Mouse (Mus musculus) E14TG2a.4 (cell line): ENCODE measurements at regions not wholly inside any gene's neighbourhood (a gene's known extent, or its start where the extent isn't known, plus 50 kb on each side); places are given as distances from the start of the nearest gene placed in this dataset.
A peak's percentile ranks its signal among the peaks of the same experiment; 100 is the strongest.

ENCODE experiments used
- H3K27me3 ChIP-seq: 2 replicates; pipeline ENCODE4 v1.6.1; 2014; ENCODE audit warnings: low read length, control low read depth; ENCODE audit not compliant: insufficient read depth
- H3K36me3 ChIP-seq: 2 replicates; pipeline ENCODE4 v1.6.1; 2014; ENCODE audit warnings: low read length, control low read depth; ENCODE audit not compliant: insufficient read depth
- H3K4me1 ChIP-seq: replicated peaks from 2 replicates; pipeline ENCODE4 v1.6.1; 2014; ENCODE audit warnings: low read depth, low read length, control low read depth
- H3K4me3 ChIP-seq: replicated peaks from 2 replicates; pipeline ENCODE4 v1.5.1; 2014; ENCODE audit warnings: mild to moderate bottlenecking, low read length
- H3K9me3 ChIP-seq: 2 replicates; pipeline ENCODE4 v1.6.1; 2014; ENCODE audit warnings: low read length, control low read depth
- CTCF ChIP-seq: conservative IDR thresholded peaks from 2 replicates; pipeline ENCODE4 v1.5.1; 2014; ENCODE audit warnings: low read length
- NANOG ChIP-seq: IDR thresholded peaks from 2 replicates; pipeline ENCODE4 v1.6.1; 2014; ENCODE audit warnings: borderline replicate concordance, low read length, mixed read lengths
- POU5F1 ChIP-seq: IDR thresholded peaks from 2 replicates; pipeline ENCODE4 v1.6.1; 2014; ENCODE audit warnings: low read length, borderline replicate concordance

DNA sequence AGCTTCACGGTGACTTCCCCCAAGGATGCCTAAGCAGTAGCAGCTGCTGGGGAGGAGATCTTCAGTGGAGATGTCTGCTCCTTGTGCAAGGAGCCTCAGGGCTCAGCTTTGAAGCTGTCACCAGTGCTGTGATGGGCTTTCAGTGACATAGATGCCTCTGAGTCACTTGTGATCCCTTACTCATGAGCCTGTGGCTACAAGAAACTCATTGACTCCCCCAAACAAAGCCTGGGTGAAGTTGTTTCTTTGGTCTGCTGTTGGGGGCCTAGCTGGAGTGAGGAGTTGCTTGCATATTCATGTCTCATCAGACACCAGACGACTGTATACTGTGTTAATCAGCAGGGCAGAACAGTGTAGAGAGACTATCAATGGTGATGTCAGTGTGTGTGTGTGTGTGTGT lies 203.4 kb upstream of the Mphosph6 start:
- Histone ChIP-seq H3K4me1 (no peaks in the 10 kb centered on the region), H3K27me3 (peaks cover 27% of the 10 kb centered on the region), H3K36me3 (no peaks in the 10 kb centered on the region), H3K4me3 (no peak overlapping the region), H3K9me3 (peaks cover 5% of the 10 kb centered on the region; the same call in 1 of the 2 replicates)
- TF ChIP-seq POU5F1 = no peak
- no peak for TF ChIP-seq NANOG
- no peak for TF ChIP-seq CTCF

DNA sequence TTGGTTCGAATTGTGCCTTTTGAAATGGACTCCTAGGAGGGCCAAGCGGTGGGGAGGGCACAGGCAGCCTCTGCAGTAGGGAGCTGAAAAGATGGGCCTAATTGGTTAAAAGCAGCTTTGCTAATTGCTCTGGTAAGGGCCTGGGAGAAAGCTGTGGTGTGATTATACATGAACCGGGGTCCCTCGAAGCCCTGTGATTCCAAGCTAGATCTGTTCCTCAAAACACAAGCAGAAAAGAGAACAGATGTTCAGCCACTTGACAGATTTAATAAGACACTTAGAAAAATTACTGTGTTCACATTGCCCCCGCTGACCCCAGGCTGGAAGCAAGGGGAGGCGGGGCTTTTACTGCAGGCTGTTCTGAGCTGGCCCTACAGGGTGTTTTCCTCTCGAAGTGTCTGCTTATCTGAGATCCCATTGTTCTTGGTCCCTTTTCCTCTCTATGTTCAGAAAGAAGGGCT lies 202.7 kb upstream of the Mphosph6 start:
- H3K27me3 ChIP-seq = peaks cover 21% of the 10 kb centered on the region
- no peaks in the 10 kb centered on the region for H3K9me3 ChIP-seq
- no peaks in the 10 kb centered on the region for H3K36me3 ChIP-seq
- TF ChIP-seq POU5F1 (no peak), NANOG (no peak), CTCF (no peak)
- H3K4me1 ChIP-seq = no peaks in the 10 kb centered on the region
- no peak overlapping the region for H3K4me3 ChIP-seq

DNA sequence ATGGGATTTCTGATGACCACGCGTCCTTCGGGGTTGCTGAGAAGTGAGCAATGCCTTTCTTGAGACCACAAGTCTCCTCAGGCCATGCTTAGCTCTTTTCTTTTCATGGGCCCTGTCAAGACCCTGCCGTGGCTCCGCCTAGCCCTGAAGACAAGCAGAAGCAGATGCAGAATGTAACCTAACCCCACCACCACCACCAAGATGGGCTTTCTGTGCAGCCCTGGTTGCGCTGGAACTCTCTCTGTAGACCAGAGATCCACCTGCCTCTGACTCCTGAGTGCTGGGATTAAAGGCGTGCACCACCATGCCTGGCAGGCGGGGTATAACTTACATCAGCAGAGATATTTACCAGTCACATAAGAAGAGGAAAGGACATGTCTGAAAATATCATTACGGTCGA lies 199.4 kb upstream of the Mphosph6 start:
- Histone ChIP-seq H3K36me3 (no peaks in the 10 kb centered on the region), H3K27me3 (peaks cover 16% of the 10 kb centered on the region), H3K4me1 (no peaks in the 10 kb centered on the region), H3K4me3 (no peak overlapping the region), H3K9me3 (peaks cover 10% of the 10 kb centered on the region)
- TF ChIP-seq CTCF = no peak

DNA sequence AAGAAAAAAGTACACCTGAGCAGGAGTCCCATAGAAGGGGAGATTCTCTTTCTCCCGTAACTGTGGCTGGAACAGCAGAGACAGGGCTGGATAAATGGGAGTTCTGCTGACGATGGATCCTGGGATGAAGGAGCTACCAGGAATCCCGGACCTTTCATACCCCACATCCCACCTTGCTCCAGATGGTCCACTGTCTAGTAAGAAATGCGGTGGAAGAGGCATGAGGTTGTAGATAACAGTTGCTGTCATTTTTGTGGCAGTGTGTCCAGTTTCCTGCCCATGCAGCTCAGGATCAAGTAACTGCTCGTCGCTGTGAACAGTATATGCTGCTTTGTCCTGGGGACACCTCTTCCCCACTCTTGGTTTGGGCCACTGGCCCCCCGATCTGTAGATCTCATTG lies 190.1 kb upstream of the Mphosph6 start:
- peaks cover 20% of the 10 kb centered on the region for H3K9me3 ChIP-seq
- H3K27me3 ChIP-seq = 0 out of 2 replicates have a peak, but pooled peaks cover 2% of the 10 kb centered on the region
- no peak for TF ChIP-seq CTCF
- no peak for TF ChIP-seq NANOG
- no peak for TF ChIP-seq POU5F1
- no peaks in the 10 kb centered on the region for H3K4me1 ChIP-seq
- H3K36me3 ChIP-seq = no peaks in the 10 kb centered on the region
- no peak overlapping the region for H3K4me3 ChIP-seq

DNA sequence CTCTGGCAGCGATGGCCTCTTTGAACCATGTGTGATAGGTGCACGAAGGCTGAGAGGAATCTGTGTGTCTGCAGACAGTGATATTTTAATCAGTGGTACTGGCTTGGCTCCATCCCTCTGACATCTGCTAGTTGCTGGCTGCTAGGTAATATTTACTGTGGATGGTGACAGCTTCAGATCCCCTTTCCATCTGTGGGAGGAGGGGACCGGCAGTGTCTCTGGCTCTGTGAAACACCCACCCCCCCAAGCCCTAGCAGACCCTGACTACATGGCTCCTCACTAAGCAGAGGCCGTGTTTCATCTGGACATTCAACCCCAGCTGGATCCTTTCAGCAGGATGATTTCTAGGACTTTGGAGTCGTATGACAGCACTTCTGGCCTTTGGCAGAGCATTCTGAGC lies 187.0 kb upstream of the Mphosph6 start:
- no peak for TF ChIP-seq NANOG
- no peak for TF ChIP-seq POU5F1
- TF ChIP-seq CTCF = no peak
- Histone ChIP-seq H3K4me3 (no peak overlapping the region), H3K4me1 (no peaks in the 10 kb centered on the region), H3K9me3 (peaks cover 15% of the 10 kb centered on the region), H3K27me3 (0 out of 2 replicates have a peak, but pooled peaks cover 2% of the 10 kb centered on the region), H3K36me3 (no peaks in the 10 kb centered on the region)

DNA sequence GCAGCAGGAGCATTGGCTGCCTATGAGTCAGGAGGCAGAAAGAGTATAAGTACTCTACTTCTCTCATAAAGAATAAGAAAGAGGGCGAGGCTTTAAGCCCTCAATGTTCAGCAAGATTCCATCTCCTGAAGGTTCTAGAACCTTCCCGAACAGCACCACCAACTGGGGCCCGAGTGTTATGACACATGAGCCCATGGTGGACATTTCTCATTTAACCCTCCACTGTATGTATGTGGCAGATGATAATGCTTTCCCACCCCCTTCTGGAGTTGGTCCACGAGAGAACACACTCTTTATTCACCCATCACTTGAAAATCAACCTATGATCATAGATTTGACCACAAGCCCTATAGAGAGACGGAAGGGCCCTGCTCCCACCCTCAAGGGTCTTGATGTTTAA lies 166.6 kb upstream of the Mphosph6 start:
- H3K9me3 ChIP-seq = peaks cover 14% of the 10 kb centered on the region
- 0 out of 2 replicates have a peak, but pooled peaks have one; percentile 9 for TF ChIP-seq CTCF
- no peak for TF ChIP-seq POU5F1
- no peaks in the 10 kb centered on the region for H3K4me1 ChIP-seq
- no peaks in the 10 kb centered on the region for H3K27me3 ChIP-seq
- H3K36me3 ChIP-seq = no peaks in the 10 kb centered on the region
- H3K4me3 ChIP-seq = no peak overlapping the region

DNA sequence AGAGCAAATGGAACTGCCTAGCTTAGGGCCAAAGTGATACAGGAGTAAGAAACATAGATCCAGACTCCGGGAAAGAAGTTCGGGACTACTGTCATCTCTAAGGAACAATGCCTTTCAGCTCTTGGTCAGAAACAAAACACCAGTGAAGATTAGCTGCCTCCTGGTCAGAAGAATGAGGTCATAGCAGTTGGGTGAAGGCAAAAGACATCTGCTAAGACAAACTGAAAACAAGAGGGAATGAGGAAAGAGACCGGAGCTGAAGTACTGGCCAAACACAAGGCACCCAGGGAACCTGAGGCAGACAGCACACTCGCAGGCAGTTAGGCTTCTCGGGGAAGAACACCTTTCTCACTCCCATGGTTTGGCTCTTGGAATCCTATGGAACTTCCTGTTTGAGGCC lies 164.8 kb upstream of the Mphosph6 start:
- H3K9me3 ChIP-seq = peaks cover 14% of the 10 kb centered on the region
- H3K36me3 ChIP-seq = no peaks in the 10 kb centered on the region
- no peaks in the 10 kb centered on the region for H3K27me3 ChIP-seq
- no peak overlapping the region for H3K4me3 ChIP-seq
- H3K4me1 ChIP-seq = no peaks in the 10 kb centered on the region
- TF ChIP-seq CTCF (no peak), NANOG (no peak), POU5F1 (no peak)

DNA sequence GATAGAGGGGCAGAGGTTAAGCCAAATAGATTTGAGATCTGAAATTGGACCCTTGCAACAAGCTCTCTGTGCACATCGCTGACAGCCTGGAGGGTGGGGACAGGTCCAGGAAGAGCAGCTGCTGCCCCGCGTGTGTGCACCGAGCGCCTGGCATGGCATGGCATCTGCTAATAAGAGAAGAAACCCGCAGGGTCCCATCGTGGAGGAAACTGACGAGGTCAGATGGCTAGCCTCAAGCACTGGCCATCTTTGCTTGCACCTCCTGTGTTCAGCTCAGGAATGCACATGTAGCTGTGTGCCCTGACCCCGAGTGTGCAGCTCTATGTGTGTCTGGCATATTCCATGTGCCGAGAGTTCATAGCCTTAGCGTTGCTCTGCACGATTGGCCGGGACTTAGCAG lies 161.7 kb upstream of the Mphosph6 start:
- Histone ChIP-seq H3K4me3 (no peak overlapping the region), H3K9me3 (peaks cover 10% of the 10 kb centered on the region), H3K36me3 (no peaks in the 10 kb centered on the region), H3K27me3 (no peaks in the 10 kb centered on the region), H3K4me1 (no peaks in the 10 kb centered on the region)
- no peak for TF ChIP-seq POU5F1
- TF ChIP-seq CTCF = no peak
- no peak for TF ChIP-seq NANOG

DNA sequence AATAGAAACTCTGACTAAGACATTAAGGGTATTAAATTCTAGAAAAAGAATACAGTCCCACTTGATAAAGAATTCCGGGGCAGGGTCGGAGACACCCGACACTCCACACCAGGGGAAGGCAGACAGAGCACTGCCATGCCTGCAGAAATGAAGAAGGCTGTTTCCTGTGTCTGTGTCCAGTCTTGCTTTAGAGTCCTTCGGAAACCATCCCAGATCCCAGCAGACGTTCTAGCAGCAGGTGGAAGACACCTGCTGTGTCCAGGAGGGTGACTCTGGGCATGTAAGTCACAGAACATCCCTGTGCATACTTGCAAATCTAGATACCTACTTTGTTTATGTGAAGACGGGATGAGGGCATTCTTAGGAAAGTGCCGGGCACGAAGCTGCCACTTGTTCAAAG lies 160.9 kb upstream of the Mphosph6 start:
- no peak overlapping the region for H3K4me3 ChIP-seq
- H3K9me3 ChIP-seq = peaks cover 7% of the 10 kb centered on the region
- H3K36me3 ChIP-seq = no peaks in the 10 kb centered on the region
- no peaks in the 10 kb centered on the region for H3K27me3 ChIP-seq
- TF ChIP-seq NANOG (no peak), POU5F1 (no peak), CTCF (no peak)
- H3K4me1 ChIP-seq = no peaks in the 10 kb centered on the region
